ENCODE assay signal across 7 mouse cellular contexts in the genomic region with DNA sequence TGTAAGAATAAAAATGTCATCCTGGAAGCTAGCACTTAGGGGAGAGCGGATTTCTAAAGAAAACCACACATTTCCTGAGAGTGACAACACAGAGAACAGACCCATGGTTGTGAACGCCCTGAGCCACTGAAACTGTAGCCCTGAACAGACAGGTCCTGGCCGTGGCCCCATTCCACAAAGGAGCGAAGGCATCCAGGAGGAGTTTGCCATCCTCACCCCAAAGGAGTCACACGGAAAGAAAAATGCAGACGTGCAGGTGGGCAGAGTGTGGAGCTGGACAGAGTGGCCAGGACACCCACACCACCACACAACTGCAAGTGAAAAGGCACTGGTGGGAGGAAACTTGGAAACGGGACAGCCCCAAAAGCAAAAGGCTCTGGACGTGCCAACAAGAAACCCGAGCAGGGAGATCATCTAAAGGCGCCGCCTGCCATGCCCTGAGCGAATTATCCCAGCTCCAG.
A peak's percentile ranks its signal among the peaks of the same experiment; 100 is the strongest.
DNase-seq lines count a peak whose midpoint lies in the region; TF ChIP-seq lines count a peak whose summit lies in the region.

No protein-coding gene starts in this region.

- H3K27me3 ChIP-seq in myocyte (ENCODE audit: control insufficient read depth, insufficient read depth, insufficient read length), result no peaks in the 10 kb centered on the region

- peak overlapping the region; percentile 40; the same call in 1 of the 2 replicates for H3K27ac ChIP-seq in left cerebral cortex, adult 2 months

- H3K4me3 ChIP-seq in left cerebral cortex, adult 2 months, result no peak overlapping the region
- no peak overlapping the region for H3K4me3 ChIP-seq in myocyte

- TF ChIP-seq CTCF in left cerebral cortex, adult 2 months (IDR thresholded peaks at IDR 0.05), result no peak

- H3K36me3 ChIP-seq in myocyte (ENCODE audit: control insufficient read depth, insufficient read depth), result peaks cover 8% of the 10 kb centered on the region

- TF ChIP-seq POLR2A in myocyte (IDR thresholded peaks at IDR 0.05; ENCODE audit: insufficient read length, low read depth), result no peak

- DNase-seq in left cerebral cortex, adult 2 months (ENCODE audit: extremely low spot score in 1 of 2, low spot score in 2 of 2), result peak in 1 of 2 experiments; percentile 52
- DNase-seq in left cerebral cortex, adult 9 months (ENCODE audit: low spot score in 2 of 2), result no peak
- peak; percentile 62 to 71 for DNase-seq in cerebellum, postnatal 10 days
- DNase-seq in gonadal fat pad, adult 2 months (ENCODE audit: low read depth), result peak; percentile 5
- no peak for DNase-seq in T-cell, adult 2 months (ENCODE audit: low spot score)
- no peak for DNase-seq in right cerebral cortex, postnatal 4 days

- intact Hi-C loops in left cerebral cortex, adult 2 months (cut with DNase I), result no loop called here

- H3K4me2 ChIP-seq in myocyte (ENCODE audit: low read depth), result peak overlapping the region; percentile 75

- no peak overlapping the region for H3ac ChIP-seq in myocyte (ENCODE audit: control insufficient read depth, insufficient read length)

- H3K79me2 ChIP-seq in myocyte (ENCODE audit: control insufficient read depth, insufficient read depth), result peaks cover 17% of the 10 kb centered on the region

TF ChIP-seq in myocyte, 11 proteins besides CTCF, POLR2A, EP300 and RAD21:
- TF ChIP-seq SRF (IDR thresholded peaks at IDR 0.05; ENCODE audit: control insufficient read depth, insufficient read length, low read depth) (peak; percentile 5), POLR2AphosphoS2 (IDR thresholded peaks at IDR 0.05; ENCODE audit: insufficient read length, low read depth) (no peak), CEBPB (IDR thresholded peaks at IDR 0.05; ENCODE audit: insufficient read depth, poor library complexity, severe bottlenecking) (no peak), MYOG (IDR thresholded peaks at IDR 0.05; ENCODE audit: control insufficient read depth in 1 of 3, insufficient read depth in 1 of 3, insufficient read length in 2 of 3, low read depth in 2 of 3) (peak in 2 of 3 experiments; percentile 19 to 83), MYOD1 (IDR thresholded peaks at IDR 0.05; ENCODE audit: control insufficient read depth in 1 of 3, insufficient read length in 2 of 3, low read depth in 2 of 3) (peak in 2 of 3 experiments; percentile 27 to 82)

Comparison
In these comparisons a context has a peak if more than half of its experiments do, and no peak if none do; other contexts are left out.
1. DNase-seq: peak in cerebellum, postnatal 10 days (2 of 2) and gonadal fat pad, adult 2 months (single experiment); none in left cerebral cortex, adult 9 months (0 of 2), T-cell, adult 2 months (single experiment) and right cerebral cortex, postnatal 4 days (single experiment).